Mouse (Mus musculus) midbrain, embryonic 10.5 days (tissue): ENCODE results near the gene Pias3. TPM values are rescaled to one million over a fixed set of nuclear protein-coding genes. Genes with fewer than 3 reads are reported as not detected.

Experiments used
- DNase-seq: peaks from one replicate; pipeline ENCODE4 v3.0.0-alpha.2; 2017; ENCODE audit warnings: low spot score
- H3K27ac ChIP-seq: fragments of 300-500 bp; sonication (generic); replicated peaks from 2 replicates; pipeline ENCODE4 v1.5.1; 2016; ENCODE audit warnings: mild to moderate bottlenecking
- H3K27me3 ChIP-seq: fragments of 300-500 bp; sonication (generic); 2 replicates; pipeline ENCODE4 v1.6.1; 2016; ENCODE audit warnings: low read depth, mild to moderate bottlenecking; ENCODE audit not compliant: poor library complexity, severe bottlenecking
- H3K36me3 ChIP-seq: fragments of 300-500 bp; sonication (generic); 2 replicates; pipeline ENCODE4 v1.6.1; 2016; ENCODE audit warnings: mild to moderate bottlenecking, moderate library complexity
- H3K4me1 ChIP-seq: fragments of 300-500 bp; sonication (generic); 2 replicates; pipeline ENCODE4 v1.6.1; 2016
- H3K4me3 ChIP-seq: fragments of 300-500 bp; sonication (generic); 2 replicates; pipeline ENCODE4 v1.5.1; 2016; ENCODE audit warnings: mild to moderate bottlenecking, moderate library complexity
- H3K9me3 ChIP-seq: fragments of 300-500 bp; sonication (generic); replicated peaks from 2 replicates; pipeline ENCODE4 v1.6.1; 2016; ENCODE audit warnings: mild to moderate bottlenecking
- WGBS: fragments of 180-500 bp; shearing (Covaris S2); methylation state at CpG from one replicate; pipeline ENCODE4 v1.1.7; 2016; 5-methylcytosine and 5-hydroxymethylcytosine counted together
- polyA plus RNA-seq: library from polyadenylated mRNA; unstranded; fragments of >200 nt; fragmentation: Nextera tagmentation; extraction: Ambion mirVana; gene quantifications from 2 replicates; pipeline ENCODE4 v1.2.1, GENCODE M21; 2016

Pias3 gene
- polyA plus RNA-seq, 1 experiment from 2014 or later: 50.6 TPM

DNA sequence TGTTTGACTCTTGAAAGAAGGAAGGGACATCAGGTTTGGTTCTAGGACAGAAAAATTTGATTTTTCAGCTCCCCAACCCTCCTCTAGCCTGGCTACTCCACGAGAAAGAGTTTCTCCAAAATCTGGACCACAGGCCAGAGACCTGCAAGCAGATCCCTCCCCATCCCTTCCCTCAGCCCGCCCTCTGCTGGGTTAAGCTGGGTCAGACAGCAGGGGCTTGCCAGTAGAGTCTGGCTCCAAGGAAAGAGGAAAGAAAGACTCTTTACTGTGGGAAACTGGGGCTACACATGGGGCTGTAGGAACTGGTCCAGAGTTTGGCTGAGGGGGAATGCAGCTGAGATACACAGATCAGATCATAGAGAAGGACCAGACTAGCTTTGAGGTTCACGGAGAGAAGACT is 3.7 kb upstream of the Pias3 start:
- H3K4me1 ChIP-seq: peaks cover 45% of the 10 kb centered on the region
- no peaks in the 10 kb centered on the region for H3K36me3 ChIP-seq
- peak overlapping the region; percentile 38; the same call in 1 of the 2 replicates for H3K27ac ChIP-seq
- peak; percentile 64 for DNase-seq
- H3K27me3 ChIP-seq: peaks cover 14% of the 10 kb centered on the region; the same call in 1 of the 2 replicates
- 10% methylated on average over 3 of the region's 3 CpGs for WGBS
- no peak overlapping the region for H3K4me3 ChIP-seq
- no peaks in the 10 kb centered on the region for H3K9me3 ChIP-seq

DNA sequence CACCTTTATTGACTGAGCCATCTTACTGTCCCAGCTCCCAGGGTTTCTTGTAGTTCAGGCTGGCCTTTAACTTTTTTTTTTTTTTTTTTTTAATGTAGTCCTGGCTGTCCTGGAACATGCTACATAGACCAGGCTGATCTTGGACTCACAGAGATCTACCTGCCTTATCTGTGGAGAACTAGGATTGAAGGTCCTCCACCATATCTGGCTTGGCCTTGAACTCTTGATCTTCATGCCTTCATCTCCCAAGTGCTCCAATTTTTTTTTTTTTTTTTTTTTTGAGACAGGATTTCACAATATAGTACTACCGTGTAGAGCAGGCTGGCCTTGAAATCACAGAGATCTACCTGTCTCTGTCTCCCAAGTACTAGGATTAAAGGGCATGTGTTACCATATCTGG is 2.6 kb upstream of the Pias3 start:
- Histone ChIP-seq H3K4me1 (peaks cover 53% of the 10 kb centered on the region), H3K27ac (no peak overlapping the region), H3K36me3 (no peaks in the 10 kb centered on the region), H3K9me3 (no peaks in the 10 kb centered on the region), H3K4me3 (no peak overlapping the region), H3K27me3 (peaks cover 12% of the 10 kb centered on the region; the same call in 1 of the 2 replicates)
- WGBS: 92% methylated on average over 1 of the region's 1 CpGs
- no peak for DNase-seq

DNA sequence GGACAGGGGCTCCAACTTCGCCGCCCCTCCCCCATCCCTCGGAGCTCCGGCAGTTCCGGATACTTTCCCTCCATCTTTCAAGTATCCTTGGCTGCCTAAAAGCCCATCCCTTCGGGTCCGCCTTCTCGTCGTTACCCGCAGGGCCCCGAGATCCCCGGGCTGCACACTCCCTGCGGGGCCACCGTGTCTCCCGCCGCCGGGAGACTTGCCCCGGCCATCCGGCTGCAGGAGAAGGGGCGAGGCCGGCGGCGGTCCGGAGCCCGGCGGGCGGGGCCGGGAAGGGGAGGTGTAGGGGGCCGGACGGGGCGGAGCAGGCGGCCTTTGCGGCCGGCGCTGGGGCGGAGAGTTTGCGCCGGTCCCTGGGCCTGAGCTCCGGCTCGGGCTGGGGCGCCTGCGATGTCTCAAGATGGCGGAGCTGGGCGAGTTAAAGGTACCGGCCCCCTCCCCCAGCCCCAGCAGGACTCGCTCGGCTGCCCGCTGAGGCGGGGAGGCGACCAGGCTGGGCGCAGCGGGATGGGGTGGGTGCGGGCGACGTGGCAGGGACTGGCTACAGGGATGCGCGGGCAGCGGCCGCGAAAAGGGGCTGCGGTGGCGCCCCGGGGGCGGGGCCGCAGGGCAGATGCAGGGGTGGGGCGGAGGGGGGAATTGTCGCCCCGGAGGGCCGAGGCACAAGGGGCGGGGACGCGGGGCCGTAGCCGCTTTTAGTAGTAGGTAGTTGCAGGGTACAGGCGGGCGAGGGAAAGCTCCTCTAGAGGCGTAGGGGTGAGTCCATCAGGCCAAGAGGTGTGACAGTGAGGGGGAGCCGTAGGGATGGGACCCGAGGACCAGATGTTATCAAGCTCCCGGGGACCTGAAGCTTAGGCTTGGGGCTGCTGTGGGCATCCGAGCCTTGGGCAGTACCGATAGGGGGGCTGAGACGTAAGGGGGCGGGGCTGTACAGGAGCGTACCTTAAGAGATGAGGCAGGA is 865 bp downstream of the Pias3 start:
- peak; percentile 93 for DNase-seq
- WGBS: under 1% methylated on average over 85 of the region's 85 CpGs
- H3K27me3 ChIP-seq: no peaks in the 10 kb centered on the region
- peak overlapping the region; percentile 81 for H3K4me3 ChIP-seq
- peak overlapping the region; percentile 94 for H3K27ac ChIP-seq
- H3K9me3 ChIP-seq: no peaks in the 10 kb centered on the region
- H3K36me3 ChIP-seq: peaks cover 29% of the 10 kb centered on the region
- peaks cover 46% of the 10 kb centered on the region for H3K4me1 ChIP-seq

DNA sequence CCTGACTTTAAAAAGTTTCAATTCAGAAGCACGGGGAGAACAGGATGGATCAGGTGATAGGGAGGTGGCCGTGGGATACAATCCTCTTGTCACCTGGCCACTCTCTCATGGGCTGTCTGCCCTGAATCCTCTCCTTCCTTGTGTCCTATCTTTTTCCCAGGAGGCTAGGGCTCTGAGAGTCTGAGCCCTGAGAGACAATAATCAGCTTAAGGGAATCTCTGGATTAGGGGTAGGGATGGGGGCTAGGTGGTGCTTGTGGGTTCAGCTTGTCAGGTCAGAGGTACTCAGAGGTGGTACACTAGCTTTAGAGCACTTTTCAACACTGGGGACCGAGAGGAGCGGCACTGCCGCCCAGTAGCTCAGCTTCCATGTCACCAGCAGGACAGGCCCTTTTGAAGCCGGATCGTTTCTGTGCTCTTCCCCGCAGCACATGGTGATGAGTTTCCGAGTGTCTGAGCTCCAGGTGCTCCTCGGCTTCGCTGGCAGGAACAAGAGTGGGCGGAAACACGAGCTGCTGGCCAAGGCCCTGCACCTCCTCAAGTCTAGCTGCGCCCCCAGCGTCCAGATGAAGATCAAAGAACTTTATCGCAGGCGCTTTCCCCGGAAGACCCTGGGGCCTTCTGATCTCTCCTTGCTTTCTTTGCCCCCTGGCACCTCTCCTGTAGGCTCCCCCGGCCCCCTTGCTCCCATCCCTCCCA is 3.0 kb downstream of the Pias3 start:
- Histone ChIP-seq H3K9me3 (no peaks in the 10 kb centered on the region), H3K4me3 (no peak overlapping the region), H3K27ac (0 out of 2 replicates have a peak overlapping the region, but pooled peaks have one; percentile 28), H3K36me3 (peaks cover 49% of the 10 kb centered on the region), H3K27me3 (no peaks in the 10 kb centered on the region), H3K4me1 (peaks cover 38% of the 10 kb centered on the region)
- no peak for DNase-seq
- 57% methylated on average over 19 of the region's 19 CpGs for WGBS

DNA sequence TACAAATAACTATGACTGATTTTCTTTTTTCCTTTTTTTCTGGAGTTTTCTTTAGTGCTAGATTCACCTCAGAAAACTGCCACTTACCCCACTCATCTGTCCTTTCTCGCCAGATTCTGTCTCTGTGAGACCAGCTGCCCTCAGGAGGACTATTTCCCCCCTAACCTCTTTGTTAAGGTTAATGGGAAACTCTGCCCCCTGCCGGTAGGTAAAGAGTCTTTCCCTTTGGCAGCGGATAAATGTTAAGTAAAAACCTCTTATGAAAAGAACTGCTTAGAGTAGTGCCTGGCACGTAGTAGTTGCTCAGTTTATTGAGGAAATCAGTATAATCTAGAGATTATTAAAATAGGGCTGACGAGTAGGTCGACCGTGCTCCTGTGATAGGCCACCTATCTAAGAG is 4.2 kb downstream of the Pias3 start:
- Histone ChIP-seq H3K9me3 (no peaks in the 10 kb centered on the region), H3K36me3 (peaks cover 61% of the 10 kb centered on the region), H3K27me3 (no peaks in the 10 kb centered on the region), H3K4me1 (peaks cover 33% of the 10 kb centered on the region), H3K27ac (no peak overlapping the region), H3K4me3 (no peak overlapping the region)
- WGBS: 57% methylated on average over 7 of the region's 7 CpGs
- no peak for DNase-seq

DNA sequence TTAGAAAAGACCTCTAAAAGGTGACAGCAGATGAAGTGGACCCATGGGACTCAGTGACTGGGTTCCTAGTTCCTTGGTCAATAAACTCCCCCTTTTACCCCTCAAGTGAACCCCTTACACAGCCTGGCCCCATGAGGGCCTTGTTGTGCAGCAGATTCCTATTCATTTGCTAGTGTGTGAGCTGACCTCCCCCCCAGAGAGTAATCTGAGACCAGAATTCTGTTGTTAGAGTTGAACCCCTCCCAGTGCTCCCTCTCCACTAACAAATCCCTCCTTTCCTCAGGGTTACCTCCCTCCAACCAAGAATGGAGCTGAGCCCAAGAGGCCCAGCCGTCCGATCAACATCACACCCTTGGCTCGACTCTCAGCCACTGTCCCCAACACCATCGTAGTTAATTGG is 4.8 kb downstream of the Pias3 start:
- Histone ChIP-seq H3K27ac (no peak overlapping the region), H3K27me3 (no peaks in the 10 kb centered on the region), H3K4me1 (peaks cover 27% of the 10 kb centered on the region), H3K9me3 (no peaks in the 10 kb centered on the region), H3K36me3 (peaks cover 65% of the 10 kb centered on the region), H3K4me3 (no peak overlapping the region)
- DNase-seq: no peak
- WGBS: 88% methylated on average over 4 of the region's 4 CpGs

DNA sequence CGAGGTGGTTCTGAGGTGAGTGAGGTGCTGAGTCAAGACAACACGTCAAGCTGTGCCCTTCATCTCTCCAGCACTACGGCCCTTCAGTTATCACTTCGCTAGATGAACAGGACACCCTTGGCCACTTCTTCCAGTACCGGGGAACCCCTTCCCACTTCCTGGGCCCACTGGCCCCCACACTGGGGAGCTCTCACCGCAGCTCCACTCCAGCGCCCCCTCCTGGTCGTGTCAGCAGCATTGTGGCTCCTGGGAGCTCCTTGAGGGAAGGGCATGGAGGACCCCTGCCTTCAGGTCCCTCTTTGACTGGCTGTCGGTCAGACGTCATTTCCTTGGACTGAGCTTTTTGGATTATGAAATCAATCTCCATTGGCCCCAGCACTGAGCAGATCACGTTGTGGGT is 8.6 kb downstream of the Pias3 start:
- Histone ChIP-seq H3K4me3 (no peak overlapping the region), H3K9me3 (no peaks in the 10 kb centered on the region), H3K27me3 (peaks cover 19% of the 10 kb centered on the region), H3K4me1 (peaks cover 12% of the 10 kb centered on the region), H3K36me3 (peaks cover 65% of the 10 kb centered on the region), H3K27ac (no peak overlapping the region)
- 66% methylated on average over 11 of the region's 11 CpGs for WGBS
- no peak for DNase-seq

DNA sequence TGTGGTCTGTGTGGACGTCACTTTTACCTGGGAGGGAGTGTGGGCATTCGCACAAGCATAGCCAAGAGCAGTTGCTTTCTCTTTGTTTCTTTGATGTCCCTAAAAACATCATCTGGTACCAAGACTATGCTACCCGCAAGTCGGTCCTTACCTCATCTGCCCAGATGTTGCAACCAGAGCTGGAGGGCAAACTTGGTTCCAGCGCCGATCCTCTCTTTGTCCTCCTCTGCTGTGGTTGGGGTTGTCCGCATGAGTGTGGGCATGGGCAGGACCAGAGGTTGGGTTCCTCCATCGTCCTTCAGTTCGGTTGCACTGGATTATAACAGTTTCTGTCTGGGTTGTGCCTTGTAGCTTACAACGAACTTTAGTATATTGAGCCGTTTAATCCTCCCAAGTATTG is 10.0 kb downstream of the Pias3 start:
- no peak overlapping the region for H3K27ac ChIP-seq
- H3K4me1 ChIP-seq: peaks cover 12% of the 10 kb centered on the region
- WGBS: 95% methylated on average over 11 of the region's 11 CpGs
- H3K36me3 ChIP-seq: peaks cover 65% of the 10 kb centered on the region
- no peak overlapping the region for H3K4me3 ChIP-seq
- H3K27me3 ChIP-seq: peaks cover 19% of the 10 kb centered on the region
- H3K9me3 ChIP-seq: no peaks in the 10 kb centered on the region
- DNase-seq: no peak

DNA sequence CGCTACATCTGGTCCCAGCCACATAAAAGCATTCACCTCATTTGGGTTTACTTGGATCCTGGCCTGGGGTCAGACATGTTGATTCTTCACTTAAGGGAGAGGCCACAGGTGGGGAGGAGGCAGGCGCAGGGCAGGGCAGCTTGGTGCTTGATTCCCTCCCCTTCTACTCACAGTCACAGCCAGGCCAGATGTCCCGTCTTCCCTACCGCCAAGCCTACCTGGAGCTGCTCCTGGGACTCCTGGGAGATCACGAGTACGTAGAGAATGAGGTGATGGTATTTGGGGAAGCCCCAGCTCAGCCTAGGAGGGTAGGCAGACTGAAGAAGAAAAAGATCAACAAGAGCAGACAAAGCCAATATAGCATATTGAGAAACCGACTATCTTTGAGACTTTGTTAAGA is 10.8 kb downstream of the Pias3 start:
- Histone ChIP-seq H3K4me1 (peaks cover 12% of the 10 kb centered on the region), H3K27me3 (peaks cover 19% of the 10 kb centered on the region), H3K4me3 (no peak overlapping the region), H3K9me3 (no peaks in the 10 kb centered on the region), H3K36me3 (peaks cover 65% of the 10 kb centered on the region), H3K27ac (no peak overlapping the region)
- 79% methylated on average over 7 of the region's 7 CpGs for WGBS
- DNase-seq: no peak

DNA sequence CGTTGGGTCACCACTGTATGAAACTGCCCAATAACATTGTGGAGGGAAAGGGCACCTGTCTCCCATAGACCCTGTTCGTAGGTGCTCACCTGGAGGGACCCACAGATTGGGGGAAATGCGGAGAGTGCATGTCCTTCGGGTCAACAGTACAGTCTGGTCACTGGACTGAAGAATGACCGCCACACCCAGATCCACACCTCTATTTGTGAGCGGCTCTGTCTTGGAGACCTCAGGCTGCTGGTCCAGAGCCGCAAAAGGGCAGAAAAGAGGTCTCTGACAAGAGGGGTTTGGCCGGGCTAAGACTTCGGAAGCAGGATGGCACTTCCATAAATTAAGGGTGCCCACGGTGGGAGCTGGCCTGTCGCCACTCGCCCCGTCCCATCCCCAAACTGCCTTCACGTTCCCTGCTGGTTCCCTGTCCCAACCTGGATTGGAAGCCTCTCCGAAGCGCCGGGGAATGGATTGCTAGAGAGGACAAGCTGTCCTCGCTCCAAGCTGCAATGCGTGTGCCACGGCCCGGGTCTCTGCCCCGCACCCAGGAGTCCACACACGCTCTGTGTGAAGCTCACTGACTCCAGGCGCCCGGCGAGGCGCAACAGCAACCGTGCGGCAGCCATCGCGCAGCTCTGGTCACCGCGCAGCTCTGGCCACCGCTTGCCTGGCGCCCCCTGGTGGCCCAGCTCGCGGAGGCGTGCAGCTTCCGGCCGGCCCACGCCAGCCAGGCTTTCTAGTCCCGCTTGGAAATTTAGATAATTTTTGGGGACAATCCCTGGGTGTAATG is 11.9 kb downstream of the Pias3 start, which contains the start of gene Nudt17:
Gene Nudt17 (minus strand): TSS at position 660 of the 781 bp plus-strand sequence.
- Histone ChIP-seq H3K27ac (peak within 1 kb of the TSS; percentile 68), H3K4me1 (peaks cover 12% of the 10 kb centered on the region), H3K9me3 (no peaks in the 10 kb centered on the region), H3K4me3 (peak within 1 kb of the TSS; percentile 63), H3K27me3 (peaks cover 19% of the 10 kb centered on the region), H3K36me3 (peaks cover 66% of the 10 kb centered on the region)
- DNase-seq: peak; percentile 80
- WGBS: 5% methylated on average over 42 of the region's 42 CpGs

DNA sequence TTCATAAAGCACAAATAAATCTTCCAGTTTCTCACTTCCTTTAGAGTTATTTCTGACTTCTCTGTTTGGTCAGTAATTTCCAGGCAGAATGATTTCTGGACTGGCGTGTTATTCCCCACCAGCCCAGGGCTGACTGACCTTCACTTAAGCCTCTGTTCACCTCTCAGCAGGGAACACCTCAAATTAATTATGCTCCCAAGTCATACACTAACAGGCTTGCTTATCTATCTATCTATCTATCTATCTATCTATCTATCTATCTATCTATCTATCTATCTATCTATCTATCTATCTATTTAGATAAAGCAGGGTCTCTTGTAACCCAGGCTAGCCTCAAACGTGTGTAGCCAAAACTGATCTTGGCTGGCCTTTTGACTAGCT is 12.5 kb downstream of the Pias3 start:
- Histone ChIP-seq H3K27me3 (peaks cover 19% of the 10 kb centered on the region), H3K27ac (0 out of 2 replicates have a peak overlapping the region, but pooled peaks have one; percentile 68), H3K4me1 (peaks cover 12% of the 10 kb centered on the region), H3K4me3 (peak overlapping the region; percentile 63; the same call in 1 of the 2 replicates), H3K36me3 (peaks cover 66% of the 10 kb centered on the region), H3K9me3 (no peaks in the 10 kb centered on the region)
- 51% methylated on average over 2 of the region's 2 CpGs for WGBS
- DNase-seq: no peak

DNA sequence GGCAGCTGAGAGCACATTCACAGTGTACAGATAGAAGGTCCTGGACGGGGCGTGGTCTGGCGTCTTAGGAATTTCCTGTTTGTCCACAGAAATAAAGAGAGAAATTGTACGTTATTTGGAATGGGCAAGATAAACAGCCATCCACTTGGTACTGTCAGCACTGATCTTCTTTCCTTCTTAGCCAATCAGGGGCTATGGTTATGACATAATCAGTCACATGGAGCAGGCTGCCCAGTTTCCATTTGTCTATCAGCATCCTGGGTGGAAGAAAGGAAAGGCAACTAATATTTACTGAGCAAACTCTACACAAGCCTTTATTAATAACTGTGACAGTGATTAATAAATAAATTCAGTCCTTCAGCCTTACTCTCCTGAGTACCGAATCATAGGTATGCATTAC is 18.1 kb downstream of the Pias3 start:
- H3K27ac ChIP-seq: no peak overlapping the region
- no peak for DNase-seq
- no peaks in the 10 kb centered on the region for H3K9me3 ChIP-seq
- peaks cover 92% of the 10 kb centered on the region for H3K36me3 ChIP-seq
- H3K4me3 ChIP-seq: no peak overlapping the region
- no peaks in the 10 kb centered on the region for H3K27me3 ChIP-seq
- H3K4me1 ChIP-seq: no peaks in the 10 kb centered on the region; the same call in 1 of the 2 replicates
- 94% methylated on average over 5 of the region's 5 CpGs for WGBS
